Mouse (Mus musculus): ENCODE data around the gene 1700123O20Rik.

1700123O20Rik gene

GRCm38 (mm10) chr14:54678657-54679304, 7.2 kb upstream of the 1700123O20Rik start:
- DNase-seq (ENCODE audit: low spot score) = no peak

GRCm38 (mm10) chr14:54682396-54682795, 3.6 kb upstream of the 1700123O20Rik start:
- DNase-seq (ENCODE audit: low spot score) = no peak

GRCm38 (mm10) chr14:54685471-54685870, 545 bp upstream of the 1700123O20Rik start:
- DNase-seq (ENCODE audit: low spot score) = no peak

- DNase-seq (ENCODE audit: low spot score) = peak; percentile 100
Observed at GRCm38 (mm10) chr14:54686522-54687143, 617 bp downstream of the 1700123O20Rik start, which contains the start of gene Acin1. Acin1 (minus strand) TSS chr14:54686931.

- DNase-seq (ENCODE audit: low spot score) = no peak
Observed at GRCm38 (mm10) chr14:54687251-54687650, 1.2 kb downstream of the 1700123O20Rik start.

- no peak for DNase-seq (ENCODE audit: low spot score)
Observed at GRCm38 (mm10) chr14:54695042-54695441, 9.0 kb downstream of the 1700123O20Rik start.

- no peak for DNase-seq (ENCODE audit: low spot score)
Observed at GRCm38 (mm10) chr14:54696752-54697151, 10.7 kb downstream of the 1700123O20Rik start.

- DNase-seq (ENCODE audit: low spot score) = no peak
Observed at GRCm38 (mm10) chr14:54698733-54699132, 12.7 kb downstream of the 1700123O20Rik start, which contains the start of gene Gm29776. Gm29776 (minus strand) TSS chr14:54698833.

GRCm38 (mm10) chr14:54699586-54699985, 13.6 kb downstream of the 1700123O20Rik start:
- DNase-seq (ENCODE audit: low spot score) = no peak

GRCm38 (mm10) chr14:54701298-54701697, 15.3 kb downstream of the 1700123O20Rik start:
- DNase-seq (ENCODE audit: low spot score) = peak; percentile 82

GRCm38 (mm10) chr14:54703207-54703606, 17.2 kb downstream of the 1700123O20Rik start:
- DNase-seq (ENCODE audit: low spot score) = no peak

GRCm38 (mm10) chr14:54705844-54706243, 19.8 kb downstream of the 1700123O20Rik start:
- DNase-seq (ENCODE audit: low spot score) = no peak

GRCm38 (mm10) chr14:54706589-54707320, 20.7 kb downstream of the 1700123O20Rik start:
- DNase-seq (ENCODE audit: low spot score) = no peak

- no peak for DNase-seq (ENCODE audit: low spot score)
Observed at GRCm38 (mm10) chr14:54709054-54709453, 23.0 kb downstream of the 1700123O20Rik start.

- DNase-seq (ENCODE audit: low spot score) = no peak
Observed at GRCm38 (mm10) chr14:54712074-54712473, 26.1 kb downstream of the 1700123O20Rik start, which contains the start of gene Cebpe. Cebpe (minus strand) TSS chr14:54712174.

GRCm38 (mm10) chr14:54712861-54713260, 26.8 kb downstream of the 1700123O20Rik start:
- DNase-seq (ENCODE audit: low spot score) = peak; percentile 23

GRCm38 (mm10) chr14:54714121-54714520, 28.1 kb downstream of the 1700123O20Rik start:
- peak; percentile 70 for DNase-seq (ENCODE audit: low spot score)

- no peak for DNase-seq (ENCODE audit: low spot score)
Observed at GRCm38 (mm10) chr14:54714617-54715081, 28.6 kb downstream of the 1700123O20Rik start.

- DNase-seq (ENCODE audit: low spot score) = no peak
Observed at GRCm38 (mm10) chr14:54715402-54715801, 29.4 kb downstream of the 1700123O20Rik start.

- no peak for DNase-seq (ENCODE audit: low spot score)
Observed at GRCm38 (mm10) chr14:54720041-54720440, 34.0 kb downstream of the 1700123O20Rik start.

GRCm38 (mm10) chr14:54720654-54721350, 34.8 kb downstream of the 1700123O20Rik start:
- DNase-seq (ENCODE audit: low spot score) = no peak

GRCm38 (mm10) chr14:54721711-54722110, 35.7 kb downstream of the 1700123O20Rik start:
- DNase-seq (ENCODE audit: low spot score) = no peak
